Mouse (Mus musculus) kidney, postnatal 0 days (tissue): ENCODE measurements around the gene Tshz3. TPM values are rescaled to one million over a fixed set of nuclear protein-coding genes. Genes with fewer than 3 reads are reported as not detected.

Source experiments
- ATAC-seq: fragments of 200-750 bp; cut with Nextera tagmentation; replicated peaks from 2 replicates; pipeline ENCODE4 v1.8.0; 2017; ENCODE audit warnings: low read depth, moderate number of reproducible peaks, moderate TSS enrichment, moderate library complexity; ENCODE audit not compliant: low FRiP score
- DNase-seq: peaks from one replicate; pipeline ENCODE4 v3.0.0-alpha.2; 2016; ENCODE audit warnings: low spot score
- H3K27ac ChIP-seq: fragments of 300-500 bp; sonication (generic); 2 replicates; pipeline ENCODE4 v1.5.1; 2014; ENCODE audit warnings: mild to moderate bottlenecking
- H3K27me3 ChIP-seq: fragments of 300-500 bp; sonication (generic); 2 replicates; pipeline ENCODE4 v1.6.1; 2014; ENCODE audit warnings: low read length, mixed read lengths; ENCODE audit not compliant: insufficient read depth
- H3K36me3 ChIP-seq: fragments of 300-500 bp; sonication (generic); 2 replicates; pipeline ENCODE4 v1.6.1; 2014; ENCODE audit warnings: low read length, mixed read lengths; ENCODE audit not compliant: insufficient read depth
- H3K4me1 ChIP-seq: fragments of 300-500 bp; sonication (generic); replicated peaks from 2 replicates; pipeline ENCODE4 v1.6.1; 2014; ENCODE audit warnings: antibody characterized with exemption, low read length, mixed read lengths; ENCODE audit not compliant: insufficient read depth
- H3K4me2 ChIP-seq: fragments of 300-500 bp; sonication (generic); 2 replicates; pipeline ENCODE4 v1.6.1; 2014; ENCODE audit warnings: mild to moderate bottlenecking, low read length, moderate library complexity, mixed read lengths
- H3K4me3 ChIP-seq: fragments of 300-500 bp; sonication (generic); replicated peaks from 2 replicates; pipeline ENCODE4 v1.5.1; 2014; ENCODE audit warnings: low read depth, low read length
- H3K9ac ChIP-seq: fragments of 300-500 bp; sonication (generic); 2 replicates; pipeline ENCODE4 v1.6.1; 2014; ENCODE audit warnings: low read depth, low read length
- H3K9me3 ChIP-seq: fragments of 300-500 bp; sonication (generic); replicated peaks from 2 replicates; pipeline ENCODE4 v1.6.1; 2016; ENCODE audit warnings: low read length, inconsistent platforms, mixed read lengths
- CTCF ChIP-seq: IDR thresholded peaks from 2 replicates; pipeline ENCODE4 v1.5.1; 2016; ENCODE audit warnings: antibody characterized with exemption, low read depth, mild to moderate bottlenecking, moderate library complexity
- WGBS: fragments of 180-500 bp; shearing (Covaris S2); extraction: QIAGEN DNeasy Blood & Tissue Kit; methylation state at CpG from one replicate; pipeline ENCODE4 v1.1.7; 2014; 5-methylcytosine and 5-hydroxymethylcytosine counted together
- polyA plus RNA-seq: library from polyadenylated mRNA; unstranded; fragments of >200 nt; fragmentation: Nextera tagmentation; extraction: Ambion mirVana; gene quantifications from 2 replicates; pipeline ENCODE4 v1.2.1, GENCODE M21; 2015

The Tshz3 gene
- polyA plus RNA-seq, 1 experiment from 2014 or later: 4.5 TPM

- H3K36me3 ChIP-seq: no peaks in the 10 kb centered on the region
- H3K4me3 ChIP-seq: no peak overlapping the region
- no peaks in the 10 kb centered on the region for H3K27me3 ChIP-seq
- no peak for TF ChIP-seq CTCF
- ATAC-seq (no peak), DNase-seq (peak; percentile 27)
- H3K9me3 ChIP-seq: no peaks in the 10 kb centered on the region
- H3K27ac ChIP-seq: no peak overlapping the region
- 41% methylated on average over 4 of the region's 4 CpGs for WGBS
- no peak overlapping the region for H3K4me2 ChIP-seq
- peaks cover 10% of the 10 kb centered on the region; the same call in 1 of the 2 replicates for H3K4me1 ChIP-seq
- H3K9ac ChIP-seq: no peak overlapping the region
Observed at GRCm38 (mm10) chr7:36784243-36784773, 86.4 kb downstream of the Tshz3 start.

GRCm38 (mm10) chr7:36786713-36787421, 88.9 kb downstream of the Tshz3 start:
- peaks cover 10% of the 10 kb centered on the region; the same call in 1 of the 2 replicates for H3K4me1 ChIP-seq
- H3K4me3 ChIP-seq: no peak overlapping the region
- no peaks in the 10 kb centered on the region for H3K27me3 ChIP-seq
- no peak for TF ChIP-seq CTCF
- H3K27ac ChIP-seq: no peak overlapping the region
- DNase-seq (peak; percentile 78), ATAC-seq (no peak)
- H3K4me2 ChIP-seq: no peak overlapping the region
- H3K36me3 ChIP-seq: no peaks in the 10 kb centered on the region
- WGBS: 40% methylated on average over 10 of the region's 10 CpGs
- H3K9me3 ChIP-seq: no peaks in the 10 kb centered on the region
- no peak overlapping the region for H3K9ac ChIP-seq

- no peak for DNase-seq
- 76% methylated on average over 15 of the region's 15 CpGs for WGBS
- no peaks in the 10 kb centered on the region for H3K36me3 ChIP-seq
- peak; percentile 77; the same call in 1 of the 2 replicates for ATAC-seq
- H3K4me1 ChIP-seq: no peaks in the 10 kb centered on the region
- H3K9ac ChIP-seq: no peak overlapping the region
- H3K4me2 ChIP-seq: no peak overlapping the region
- TF ChIP-seq CTCF: no peak
- H3K4me3 ChIP-seq: no peak overlapping the region
- no peaks in the 10 kb centered on the region for H3K27me3 ChIP-seq
- H3K27ac ChIP-seq: no peak overlapping the region
- H3K9me3 ChIP-seq: no peaks in the 10 kb centered on the region
Observed at GRCm38 (mm10) chr7:36796392-36797187, 98.7 kb downstream of the Tshz3 start.
